Mouse (Mus musculus) adrenal gland, adult (tissue): ENCODE measurements around the gene Gpr87.

Experiments used
- DNase-seq, 2 experiments: peaks; one replicate each; pipeline ENCODE4 v3.0.0; 2022 to 2023; ENCODE audit warnings: low spot score in 1 of 2; ENCODE audit not compliant: inconsistent age in 2 of 2

The Gpr87 gene

GRCm38 (mm10) chr3:59194938-59195337 is at the start of gene Gpr87:
TSS of gene Gpr87 (minus strand) at chr3:59195104.
- DNase-seq: no peak

DNA sequence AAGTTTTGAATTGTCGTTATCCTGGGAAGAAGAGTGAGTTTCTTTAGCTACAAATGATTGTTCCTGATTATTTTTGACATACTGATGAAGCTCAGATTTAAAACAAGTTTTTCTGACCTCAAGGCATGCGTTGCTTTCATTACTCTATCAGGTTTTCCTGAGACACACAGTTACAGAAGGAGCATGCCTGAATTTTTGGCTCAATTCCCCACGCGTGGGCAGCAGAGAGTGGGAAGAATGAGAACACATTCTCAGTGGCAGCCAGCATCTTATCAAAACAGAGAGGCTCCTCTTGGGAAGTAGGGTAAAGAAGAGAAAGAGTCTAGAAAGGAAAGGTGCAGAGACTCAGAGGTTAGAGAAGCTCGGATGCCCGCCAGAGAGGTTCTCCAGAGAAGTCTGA is 48.5 kb upstream of the Gpr87 start:
- no peak for DNase-seq

- no peak for DNase-seq
Observed at GRCm38 (mm10) chr3:59234878-59235277, 40.0 kb upstream of the Gpr87 start.

DNA sequence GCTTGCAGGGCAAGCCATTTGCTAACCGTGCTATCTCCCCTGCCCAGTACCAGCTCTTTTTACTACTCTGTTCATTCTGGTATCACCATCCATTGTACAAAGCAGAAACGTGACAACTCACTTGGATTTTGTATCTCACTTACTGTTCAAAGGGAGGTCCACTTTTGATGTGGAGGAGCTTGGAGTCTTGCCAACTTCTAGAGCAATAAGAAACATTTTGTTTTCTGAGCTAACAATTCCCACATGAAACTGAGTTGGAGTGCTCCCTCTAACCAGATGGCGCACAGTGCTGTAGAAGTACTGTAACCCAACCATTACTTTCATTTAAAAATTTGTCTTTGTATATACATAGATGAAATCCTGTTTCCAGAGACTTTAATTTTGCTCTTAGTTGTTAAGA is 36.0 kb upstream of the Gpr87 start:
- no peak for DNase-seq

DNA sequence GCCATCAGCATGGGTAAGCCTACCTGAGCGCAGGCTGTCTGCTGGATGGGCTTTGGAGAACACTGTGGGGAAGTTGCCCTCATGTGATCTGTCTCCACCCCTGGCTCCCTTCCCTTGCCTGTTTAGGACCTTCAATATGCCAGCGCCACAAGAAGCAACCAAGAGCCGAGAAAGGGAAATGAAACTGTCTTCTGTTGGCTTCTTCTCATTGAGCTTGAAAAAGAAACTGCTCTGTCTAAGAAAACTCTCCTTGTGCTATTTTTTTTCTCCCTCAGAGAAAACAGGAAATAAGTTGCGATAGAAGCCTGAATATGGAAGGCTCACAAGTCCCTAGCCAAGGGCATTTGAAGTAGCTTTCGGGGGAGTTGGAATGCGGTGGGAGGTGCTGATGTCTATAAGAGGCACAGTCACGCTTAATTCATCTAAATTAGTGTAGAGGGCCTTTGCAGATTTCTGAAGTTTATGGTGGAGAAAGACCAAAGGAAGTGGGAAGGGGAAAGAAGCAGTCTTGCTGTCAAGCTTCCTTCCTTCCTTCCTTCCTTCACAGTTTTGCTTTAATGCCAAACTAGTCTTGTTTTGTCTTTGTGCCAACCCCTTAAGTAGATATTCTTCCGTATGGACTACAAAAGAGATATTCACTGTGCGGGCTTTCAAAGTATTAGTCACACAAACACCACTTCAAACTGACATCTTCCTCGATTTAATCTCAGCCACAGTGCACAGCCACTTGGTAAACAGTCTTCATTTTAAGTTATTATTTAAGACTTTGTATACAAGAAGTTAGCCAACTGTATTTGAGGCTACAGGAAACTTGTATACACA is 34.0 kb upstream of the Gpr87 start:
- DNase-seq: peak; percentile 25 to 55

- no peak for DNase-seq
Observed at GRCm38 (mm10) chr3:59227696-59228095, 32.8 kb upstream of the Gpr87 start.

GRCm38 (mm10) chr3:59225411-59225810 is 30.5 kb upstream of the Gpr87 start:
- no peak for DNase-seq

- DNase-seq: no peak
Observed at GRCm38 (mm10) chr3:59222303-59222702, 27.4 kb upstream of the Gpr87 start.

DNA sequence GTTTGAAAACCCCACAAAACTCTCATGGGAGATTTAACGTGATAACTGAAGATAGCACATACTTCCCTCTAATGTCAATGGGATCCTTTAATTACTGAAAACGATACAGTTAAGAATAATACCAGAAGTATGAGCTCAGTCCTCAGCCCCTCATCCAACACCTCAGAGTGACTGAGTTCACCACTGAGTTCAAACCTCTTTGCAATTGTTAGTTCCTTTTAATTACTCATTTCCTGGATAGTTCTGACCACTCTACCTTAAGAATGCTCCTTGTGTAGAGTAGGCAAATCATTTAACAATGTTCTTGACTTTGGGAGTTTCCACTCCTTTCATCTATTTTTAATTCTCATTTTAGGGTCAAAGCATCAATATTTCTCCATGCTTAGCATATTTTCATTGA is 24.4 kb upstream of the Gpr87 start:
- no peak for DNase-seq

GRCm38 (mm10) chr3:59217211-59217610 is 22.3 kb upstream of the Gpr87 start:
- no peak for DNase-seq

- DNase-seq: no peak
Observed at GRCm38 (mm10) chr3:59212404-59212803, 17.5 kb upstream of the Gpr87 start.

GRCm38 (mm10) chr3:59211784-59212183 is 16.9 kb upstream of the Gpr87 start:
- DNase-seq: no peak

DNA sequence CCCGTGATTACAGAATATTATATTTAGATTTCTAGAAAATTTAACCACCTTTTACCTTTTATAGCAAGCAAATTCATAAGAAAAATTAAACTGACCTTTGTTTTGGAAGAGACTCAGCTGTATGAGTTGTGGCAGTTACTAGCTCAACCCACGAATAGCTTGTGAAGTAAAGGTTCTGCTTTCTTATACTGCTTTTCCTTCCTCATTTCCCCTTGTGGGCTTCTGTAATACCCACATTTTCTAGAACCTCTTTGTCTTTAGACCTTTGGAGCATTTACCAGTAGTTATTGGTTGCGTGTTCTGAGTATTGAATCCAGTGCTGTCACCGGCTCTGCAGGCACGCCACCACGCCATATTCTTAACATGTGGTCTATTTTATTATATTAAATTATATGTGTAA is 15.8 kb upstream of the Gpr87 start, which contains the start of gene P2ry13:
TSS of gene P2ry13 (minus strand) at position 156 of the 400 bp plus-strand sequence.
- DNase-seq: no peak

DNA sequence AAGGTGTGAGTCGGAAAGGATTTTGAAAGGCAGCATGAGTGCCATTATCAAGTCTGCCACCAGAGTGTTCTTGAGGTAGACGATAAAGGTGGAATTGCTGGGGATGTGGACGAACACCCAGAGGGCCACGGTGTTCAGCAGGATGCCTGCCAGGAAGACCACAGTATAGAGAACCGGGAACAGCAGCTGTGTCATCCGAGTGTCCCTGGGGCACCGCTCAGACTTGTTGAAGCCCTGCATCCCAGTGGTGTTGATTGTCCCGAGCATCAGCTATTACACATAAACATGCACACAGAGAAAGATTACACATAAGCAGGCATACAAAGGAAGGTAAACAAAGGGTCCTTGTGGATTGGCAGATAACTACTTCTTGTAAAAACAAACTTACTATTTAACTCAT is 15.2 kb upstream of the Gpr87 start:
- no peak for DNase-seq

DNA sequence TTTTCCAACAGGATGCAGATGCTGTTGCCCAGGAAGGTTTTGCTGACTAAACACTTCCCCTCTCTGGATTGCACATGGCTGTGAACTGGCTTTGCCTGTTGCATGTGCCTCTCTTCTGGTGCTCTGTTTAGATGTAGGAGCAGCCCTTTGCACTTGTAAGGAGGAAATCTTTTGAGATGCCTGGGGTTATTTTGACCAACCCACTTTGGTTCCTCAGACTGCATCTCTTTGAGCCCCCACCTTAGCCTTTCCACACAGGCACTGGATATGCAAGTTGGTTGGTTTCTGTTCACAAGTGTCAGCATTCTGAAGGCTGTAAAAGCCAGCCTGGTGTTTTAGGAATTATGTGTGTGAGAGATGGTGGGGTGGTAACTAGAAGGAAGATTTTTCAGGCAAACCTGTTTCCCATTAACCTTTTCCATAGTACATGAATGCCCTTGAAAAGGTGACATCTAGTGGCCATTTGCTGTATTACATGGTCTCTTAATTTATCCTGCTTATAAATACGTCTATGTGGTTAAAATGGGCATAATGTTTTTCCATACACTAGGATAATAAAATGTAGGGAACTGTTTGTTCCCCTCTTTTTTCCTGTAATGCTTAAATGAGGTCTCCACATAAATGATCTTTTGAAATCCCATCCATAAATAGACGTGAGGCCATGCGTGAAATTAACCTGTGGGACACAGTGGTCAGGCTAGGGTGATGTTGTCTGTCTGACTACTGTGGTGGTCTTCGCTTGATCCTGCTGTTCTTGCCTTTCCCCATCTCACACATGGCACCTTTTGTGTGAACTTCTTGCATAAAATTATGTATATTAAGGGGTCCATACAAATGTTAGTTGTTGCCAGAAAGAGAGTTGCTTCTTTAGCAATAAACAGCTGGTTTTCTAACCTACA is 14.0 kb upstream of the Gpr87 start:
- peak in 1 of 2 experiments; percentile 88 for DNase-seq

- DNase-seq: no peak
Observed at GRCm38 (mm10) chr3:59205941-59206340, 11.0 kb upstream of the Gpr87 start.

GRCm38 (mm10) chr3:59204719-59205503 is 10.0 kb upstream of the Gpr87 start:
- no peak for DNase-seq

- DNase-seq: no peak
Observed at GRCm38 (mm10) chr3:59203802-59204520, 9.1 kb upstream of the Gpr87 start.

DNA sequence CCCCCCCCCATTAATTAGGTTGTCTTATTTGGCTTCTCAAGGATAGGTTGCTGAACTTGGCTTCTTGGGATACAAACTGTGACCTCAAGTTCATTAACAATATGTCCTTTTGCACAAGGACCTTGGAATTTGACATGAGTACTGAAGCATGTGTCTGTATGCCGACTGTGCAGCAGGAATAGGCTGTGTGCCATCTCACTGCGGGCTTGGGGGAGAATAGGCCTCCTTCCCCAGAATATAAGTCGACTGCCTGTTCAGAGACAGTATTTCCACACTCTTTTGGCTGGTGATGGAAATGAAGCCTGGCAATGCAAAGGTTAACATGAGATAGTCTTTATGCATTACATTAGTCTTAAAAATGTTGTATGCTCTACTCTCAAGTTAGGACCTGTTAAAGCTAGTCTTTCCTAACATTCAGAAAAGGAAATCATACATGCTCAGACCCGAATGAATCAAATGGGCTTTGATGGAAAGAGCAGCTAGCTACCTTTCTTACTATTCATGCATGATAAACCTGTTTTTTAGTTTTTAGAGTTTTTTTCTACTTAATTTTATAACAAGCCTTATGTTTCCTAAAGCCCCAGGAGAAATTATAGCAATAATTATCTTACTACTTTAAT is 2.5 kb upstream of the Gpr87 start:
- DNase-seq: no peak

- DNase-seq: no peak
Observed at GRCm38 (mm10) chr3:59194099-59194498, 805 bp downstream of the Gpr87 start.
